Comparison of ENCODE assay signal across 8 mouse cellular contexts in the genomic region with DNA sequence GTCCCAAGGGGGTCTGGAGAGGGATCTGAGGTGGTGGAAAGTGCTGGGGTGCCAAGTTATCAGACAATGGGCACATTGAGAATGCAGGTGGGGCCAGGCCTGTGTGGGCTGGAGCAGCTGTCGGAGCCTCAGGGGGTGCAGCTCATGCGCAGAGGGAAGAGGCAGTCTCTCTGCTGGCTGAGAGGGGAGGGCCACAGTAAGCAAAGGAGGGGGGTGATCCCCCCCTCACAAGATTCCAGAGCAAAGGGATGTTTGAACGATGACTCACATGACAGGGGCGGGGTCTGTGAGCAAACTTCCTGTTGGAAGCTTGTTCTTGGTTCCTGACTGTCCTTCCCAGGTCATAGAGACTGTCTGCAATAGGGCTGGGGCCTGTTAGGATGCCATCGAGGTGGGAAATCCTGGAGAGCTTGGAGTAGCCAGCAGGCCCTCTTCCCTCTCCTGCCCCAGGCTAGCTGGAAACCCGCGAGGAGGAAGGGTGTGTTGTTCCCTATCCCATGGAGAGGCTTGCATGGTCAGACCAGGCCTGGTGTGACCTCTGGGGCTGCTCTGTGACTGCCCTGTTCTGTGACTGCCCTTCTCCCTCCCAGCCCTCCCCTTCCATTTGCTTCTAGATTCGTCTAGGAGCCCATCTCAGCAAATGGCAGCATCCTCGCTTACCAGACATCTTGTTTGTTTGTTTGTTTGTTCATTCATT. TPM values are rescaled to one million over a fixed set of nuclear protein-coding genes. Genes with fewer than 3 reads are reported as not detected.
DNase-seq lines count a peak whose midpoint lies in the region; ATAC-seq and TF ChIP-seq lines count a peak whose summit lies in the region.

No protein-coding gene starts in this region.

- ATAC-seq in heart, embryonic 16.5 days (replicated peaks; ENCODE audit: extremely low read depth, insufficient read depth, low FRiP score): peak; percentile 72
- peak; percentile 73; the same call in 1 of the 2 replicates for ATAC-seq in limb, embryonic 12.5 days (ENCODE audit: insufficient number of reproducible peaks, insufficient read depth, low FRiP score, low TSS enrichment, low read depth)

- peak; percentile 84 to 89 for DNase-seq in lung, adult 18-20 months
- DNase-seq in lung, adult 2 months: no peak
- DNase-seq in embryo, embryonic 10.5 days (ENCODE audit: low spot score): peak; percentile 74
- peak; percentile 16 for DNase-seq in ovary, postnatal 36 days (ENCODE audit: low spot score)
- no peak for DNase-seq in left cerebral cortex, adult 8-10 months (ENCODE audit: low spot score in 2 of 2)
- no peak for DNase-seq in c-Kit-positive CD71-positive TER-119-positive erythroid progenitor cells, embryonic 14.5 days (ENCODE audit: low spot score)

- TF ChIP-seq POLR2A in lung, adult 2 months (IDR thresholded peaks at IDR 0.05; ENCODE audit: borderline replicate concordance, extremely low read depth, low read depth, low read length): no peak

- peaks cover 20% of the 10 kb centered on the region for H3K4me1 ChIP-seq in lung, adult 2 months (ENCODE audit: control insufficient read depth, insufficient read depth, low read length)
- H3K4me1 ChIP-seq in heart, embryonic 16.5 days (ENCODE audit: control insufficient read depth, insufficient read depth, low read length): peaks cover 6% of the 10 kb centered on the region
- H3K4me1 ChIP-seq in limb, embryonic 12.5 days (replicated peaks): peaks cover 43% of the 10 kb centered on the region

- H3K27me3 ChIP-seq in heart, embryonic 16.5 days (ENCODE audit: control insufficient read depth, insufficient read depth, low read length): no peaks in the 10 kb centered on the region
- no peaks in the 10 kb centered on the region; the same call in 1 of the 2 replicates for H3K27me3 ChIP-seq in limb, embryonic 12.5 days

- H3K9me3 ChIP-seq in heart, embryonic 16.5 days (replicated peaks; ENCODE audit: control insufficient read depth, low read length): 0 out of 2 replicates have a peak, but pooled peaks cover 2% of the 10 kb centered on the region
- peaks cover 5% of the 10 kb centered on the region; the same call in 1 of the 2 replicates for H3K9me3 ChIP-seq in limb, embryonic 12.5 days

- H3K9ac ChIP-seq in heart, embryonic 16.5 days (ENCODE audit: low read length): no peak overlapping the region
- H3K9ac ChIP-seq in limb, embryonic 12.5 days (replicated peaks): 0 out of 2 replicates have a peak overlapping the region, but pooled peaks have one; percentile 4

- H3K27ac ChIP-seq in heart, embryonic 16.5 days (ENCODE audit: low read length): 0 out of 2 replicates have a peak overlapping the region, but pooled peaks have one; percentile 12
- H3K27ac ChIP-seq in limb, embryonic 12.5 days: peak overlapping the region; percentile 62

- no peak overlapping the region for H3K4me2 ChIP-seq in heart, embryonic 16.5 days (ENCODE audit: low read depth, low read length)
- no peak overlapping the region for H3K4me2 ChIP-seq in limb, embryonic 12.5 days

- H3K4me3 ChIP-seq in lung, adult 2 months (replicated peaks; ENCODE audit: extremely low read depth, low read depth, low read length): no peak overlapping the region
- H3K4me3 ChIP-seq in heart, embryonic 16.5 days (ENCODE audit: low read length): no peak overlapping the region
- H3K4me3 ChIP-seq in limb, embryonic 12.5 days (replicated peaks): no peak overlapping the region

- 39% methylated on average over 9 of the region's 9 CpGs for WGBS in lung, adult 2 months
- WGBS in heart, embryonic 16.5 days: 43% methylated on average over 9 of the region's 9 CpGs
- 51% methylated on average over 9 of the region's 9 CpGs for WGBS in limb, embryonic 12.5 days

- TF ChIP-seq CTCF in lung, adult 2 months (IDR thresholded peaks at IDR 0.05; ENCODE audit: insufficient read depth, low read length): no peak

- no peaks in the 10 kb centered on the region for H3K36me3 ChIP-seq in heart, embryonic 16.5 days (ENCODE audit: control insufficient read depth, insufficient read depth)
- no peaks in the 10 kb centered on the region for H3K36me3 ChIP-seq in limb, embryonic 12.5 days

RNA-seq across cellular contexts. Expression of a gene that starts 16.5 kb away (rescaled TPM):
- polyA plus RNA-seq in lung, adult 2 months (2012; rRNA removed): 124 and 140 TPM in 2 replicates
- polyA plus RNA-seq in heart, embryonic 16.5 days (2015; fragmentation: Nextera tagmentation; extraction: Ambion mirVana): 11.9 and 18.5 TPM in 2 replicates
- polyA plus RNA-seq in limb, embryonic 12.5 days (2016; fragmentation: Nextera tagmentation; extraction: Ambion mirVana): 13.5 and 15.3 TPM in 2 replicates
- 1 to 10 TPM; 1.9 to 2.9 (median 2.3) TPM for total RNA-seq in left cerebral cortex, adult 8-10 months (2022)

RNA-seq across cellular contexts. Expression of a gene that starts 46.4 kb away (rescaled TPM):
- 21.8 and 38.0 TPM in 2 replicates for polyA plus RNA-seq in lung, adult 2 months (2012; rRNA removed)
- 6.8 and 24.5 TPM in 2 replicates for polyA plus RNA-seq in heart, embryonic 16.5 days (2015; fragmentation: Nextera tagmentation; extraction: Ambion mirVana)
- polyA plus RNA-seq in limb, embryonic 12.5 days (2016; fragmentation: Nextera tagmentation; extraction: Ambion mirVana): 4.5 and 6.3 TPM in 2 replicates
- 100 to 1,000 TPM in 1 of 4 experiments, 10 to 100 TPM in 3; 92.7 to 111 (median 96.1) TPM for total RNA-seq in left cerebral cortex, adult 8-10 months (2022)

Comparison
In these comparisons a context has a peak if more than half of its experiments do, and no peak if none do; other contexts are left out.
1. DNase-seq: peak in lung, adult 18-20 months (2 of 2), embryo, embryonic 10.5 days (single experiment) and ovary, postnatal 36 days (single experiment); none in lung, adult 2 months (single experiment), left cerebral cortex, adult 8-10 months (0 of 2) and c-Kit-positive CD71-positive TER-119-positive erythroid progenitor cells, embryonic 14.5 days (single experiment).